Mouse (Mus musculus): ENCODE data around the gene Scn9a. TPM values are rescaled to one million over a fixed set of nuclear protein-coding genes. Genes with fewer than 3 reads are reported as not detected.

The Scn9a gene
- polyA plus RNA-seq, 1 experiment = 0.29 TPM

DNA sequence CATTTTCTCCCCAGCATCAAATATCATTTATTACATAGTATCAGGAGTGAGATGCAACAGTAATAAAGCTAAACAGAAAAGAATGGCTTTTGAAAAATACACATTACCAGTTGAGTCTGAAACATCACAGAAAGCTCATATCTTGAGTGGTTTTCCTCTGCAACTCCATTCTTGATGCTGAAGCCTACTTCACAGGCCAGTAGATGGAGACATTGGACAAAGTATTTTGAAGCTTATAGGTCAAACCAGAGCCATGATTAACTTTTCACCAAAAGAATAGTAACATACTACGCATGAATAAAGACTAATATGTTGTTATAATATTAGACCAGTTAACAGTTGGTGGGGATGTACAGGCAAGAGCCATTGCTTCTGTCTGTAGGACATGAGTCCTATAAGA is 172.3 kb downstream of the Scn9a start:
- TF ChIP-seq CEBPB (IDR thresholded peaks at IDR 0.05; ENCODE audit: low read depth) = no peak
- TF ChIP-seq CTCF (IDR thresholded peaks at IDR 0.05; ENCODE audit: control insufficient read depth, insufficient read depth, insufficient read length) = no peak
- no peak for TF ChIP-seq MAX (IDR thresholded peaks at IDR 0.05)
- TF ChIP-seq MYOD1 (IDR thresholded peaks at IDR 0.05; ENCODE audit: control insufficient read depth, insufficient read length, low read depth) = no peak
- TF ChIP-seq USF1 (IDR thresholded peaks at IDR 0.05; ENCODE audit: low read depth) = no peak
- TF ChIP-seq FOSL1 (IDR thresholded peaks at IDR 0.05; ENCODE audit: insufficient read depth, low read length, poor library complexity, severe bottlenecking) = no peak
- TF ChIP-seq MYOG (IDR thresholded peaks at IDR 0.05; ENCODE audit: control insufficient read depth, extremely low read depth, insufficient read length) = no peak
- H3K79me3 ChIP-seq (ENCODE audit: low read depth) = no peaks in the 10 kb centered on the region
- H3K36me3 ChIP-seq (ENCODE audit: control insufficient read depth, insufficient read depth) = no peaks in the 10 kb centered on the region
- H3K79me2 ChIP-seq (ENCODE audit: control insufficient read depth, insufficient read depth) = no peaks in the 10 kb centered on the region
- no peak overlapping the region for H3K4me3 ChIP-seq (ENCODE audit: insufficient read depth, poor library complexity, severe bottlenecking)
- H3ac ChIP-seq (ENCODE audit: control insufficient read depth, insufficient read length, low read depth) = no peak overlapping the region
- H3K27me3 ChIP-seq (ENCODE audit: control insufficient read depth, insufficient read depth, insufficient read length) = no peaks in the 10 kb centered on the region

DNA sequence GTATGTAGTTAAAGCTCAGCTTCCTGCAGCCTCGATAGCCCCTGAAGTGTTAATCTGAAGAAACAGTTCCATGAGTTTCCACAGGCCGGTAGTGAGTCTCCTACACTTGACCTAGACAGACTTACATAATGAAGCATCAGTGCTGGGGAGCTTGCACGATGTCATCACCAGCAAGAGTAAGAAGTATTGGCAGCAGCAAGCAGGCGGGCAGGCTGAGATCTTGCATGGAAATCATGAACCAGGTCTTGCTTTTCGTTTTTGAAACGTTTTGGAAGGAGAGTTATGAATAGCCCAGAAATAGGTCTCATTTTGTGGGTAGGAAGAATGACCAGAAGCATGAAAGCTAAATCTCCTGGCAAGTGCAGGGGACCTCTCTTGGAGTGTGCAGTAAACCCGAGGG is 194.1 kb downstream of the Scn9a start, which contains the start of gene Scn1a:
Gene Scn1a, minus strand, starts transcription at position 130 of the 400 bp plus-strand sequence.
- Histone ChIP-seq H3K79me2 (ENCODE audit: control insufficient read depth, insufficient read depth) (no peaks in the 10 kb centered on the region), H3K79me3 (ENCODE audit: low read depth) (no peaks in the 10 kb centered on the region), H3ac (ENCODE audit: control insufficient read depth, insufficient read length, low read depth) (no peak within 1 kb of the TSS), H3K27me3 (ENCODE audit: control insufficient read depth, insufficient read depth, insufficient read length) (peaks cover 10% of the 10 kb centered on the region), H3K36me3 (ENCODE audit: control insufficient read depth, insufficient read depth) (no peaks in the 10 kb centered on the region), H3K4me3 (ENCODE audit: insufficient read depth, poor library complexity, severe bottlenecking) (no peak within 1 kb of the TSS)
- TF ChIP-seq USF1 (IDR thresholded peaks at IDR 0.05; ENCODE audit: low read depth) (no peak), FOSL1 (IDR thresholded peaks at IDR 0.05; ENCODE audit: insufficient read depth, low read length, poor library complexity, severe bottlenecking) (no peak), MAX (IDR thresholded peaks at IDR 0.05) (no peak), CTCF (IDR thresholded peaks at IDR 0.05; ENCODE audit: control insufficient read depth, insufficient read depth, insufficient read length) (no peak), MYOD1 (IDR thresholded peaks at IDR 0.05; ENCODE audit: control insufficient read depth, insufficient read length, low read depth) (no peak), CEBPB (IDR thresholded peaks at IDR 0.05; ENCODE audit: low read depth) (no peak), MYOG (IDR thresholded peaks at IDR 0.05; ENCODE audit: control insufficient read depth, extremely low read depth, insufficient read length) (no peak)

DNA sequence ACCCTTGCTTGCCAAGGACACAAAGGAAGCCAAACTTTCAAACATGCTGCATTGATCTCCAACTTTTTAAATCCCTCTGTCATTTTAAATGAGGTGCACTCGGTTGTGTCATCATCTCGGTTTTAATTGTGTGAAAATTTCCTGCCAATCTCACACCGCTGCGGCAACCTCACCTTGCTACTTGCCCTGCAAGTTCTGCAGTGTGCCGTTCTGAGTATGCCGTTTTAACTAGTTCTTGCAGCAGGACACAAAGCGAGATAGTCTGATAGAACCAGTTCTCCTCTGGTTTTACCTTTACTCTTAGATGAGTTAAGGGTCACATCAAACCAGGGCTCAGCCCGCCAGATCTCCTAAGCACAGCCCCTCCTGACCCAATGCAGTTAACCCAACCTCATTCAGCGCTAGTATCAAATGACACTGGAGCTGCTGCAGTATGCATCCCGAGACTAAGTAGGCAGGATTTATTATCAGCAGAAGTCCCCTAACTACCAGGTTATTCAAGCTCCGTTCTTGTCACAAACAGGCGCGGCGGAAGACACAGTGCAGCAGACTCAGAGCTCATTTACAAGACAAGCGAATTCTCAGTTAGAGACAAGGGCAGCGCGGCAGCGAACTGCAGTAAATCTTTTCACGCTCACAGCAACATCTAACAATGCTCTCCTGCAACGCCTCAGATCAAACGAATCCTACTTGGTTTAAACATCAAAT is 194.8 kb downstream of the Scn9a start:
- H3K79me2 ChIP-seq (ENCODE audit: control insufficient read depth, insufficient read depth) = no peaks in the 10 kb centered on the region
- H3K79me3 ChIP-seq (ENCODE audit: low read depth) = no peaks in the 10 kb centered on the region
- H3K27me3 ChIP-seq (ENCODE audit: control insufficient read depth, insufficient read depth, insufficient read length) = peaks cover 10% of the 10 kb centered on the region
- no peaks in the 10 kb centered on the region for H3K36me3 ChIP-seq (ENCODE audit: control insufficient read depth, insufficient read depth)
- H3ac ChIP-seq (ENCODE audit: control insufficient read depth, insufficient read length, low read depth) = no peak overlapping the region
- no peak for TF ChIP-seq MYOG (IDR thresholded peaks at IDR 0.05; ENCODE audit: control insufficient read depth, extremely low read depth, insufficient read length)
- TF ChIP-seq USF1 (IDR thresholded peaks at IDR 0.05; ENCODE audit: low read depth) = no peak
- TF ChIP-seq MYOD1 (IDR thresholded peaks at IDR 0.05; ENCODE audit: control insufficient read depth, insufficient read length, low read depth) = no peak
- no peak for TF ChIP-seq MAX (IDR thresholded peaks at IDR 0.05)
- no peak for TF ChIP-seq FOSL1 (IDR thresholded peaks at IDR 0.05; ENCODE audit: insufficient read depth, low read length, poor library complexity, severe bottlenecking)
- TF ChIP-seq CEBPB (IDR thresholded peaks at IDR 0.05; ENCODE audit: low read depth) = no peak
- TF ChIP-seq CTCF (IDR thresholded peaks at IDR 0.05; ENCODE audit: control insufficient read depth, insufficient read depth, insufficient read length) = no peak
- no peak overlapping the region for H3K4me3 ChIP-seq (ENCODE audit: insufficient read depth, poor library complexity, severe bottlenecking)

DNA sequence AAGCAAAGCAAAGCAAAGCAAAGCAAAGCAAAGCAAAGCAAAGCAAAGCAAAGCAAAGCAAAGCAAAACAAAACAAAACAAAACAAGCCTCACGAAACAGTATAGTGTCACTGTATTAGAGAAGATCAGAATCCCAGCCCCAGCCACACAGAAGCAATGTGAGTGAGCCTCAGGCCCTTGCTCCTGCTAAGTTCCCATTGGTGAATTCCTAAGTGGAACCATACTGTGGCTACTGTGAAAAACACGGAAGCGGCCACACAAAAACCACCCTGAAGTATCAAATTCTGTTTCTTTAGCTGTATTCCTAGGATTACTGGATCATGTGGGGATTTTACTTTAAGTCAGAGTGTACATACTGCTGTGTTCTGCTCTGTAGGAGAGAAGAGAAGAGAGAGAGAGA is 198.5 kb downstream of the Scn9a start:
- peaks cover 10% of the 10 kb centered on the region for H3K27me3 ChIP-seq (ENCODE audit: control insufficient read depth, insufficient read depth, insufficient read length)

More for the DNA sequence above, 198.5 kb downstream of the Scn9a start:
- Histone ChIP-seq H3K4me3 (ENCODE audit: insufficient read depth, poor library complexity, severe bottlenecking) (no peak overlapping the region), H3K79me3 (ENCODE audit: low read depth) (no peaks in the 10 kb centered on the region), H3K36me3 (ENCODE audit: control insufficient read depth, insufficient read depth) (no peaks in the 10 kb centered on the region), H3K79me2 (ENCODE audit: control insufficient read depth, insufficient read depth) (no peaks in the 10 kb centered on the region), H3ac (ENCODE audit: control insufficient read depth, insufficient read length, low read depth) (no peak overlapping the region)
- TF ChIP-seq CEBPB (IDR thresholded peaks at IDR 0.05; ENCODE audit: low read depth) = no peak
- no peak for TF ChIP-seq CTCF (IDR thresholded peaks at IDR 0.05; ENCODE audit: control insufficient read depth, insufficient read depth, insufficient read length)
- TF ChIP-seq MAX (IDR thresholded peaks at IDR 0.05) = no peak
- no peak for TF ChIP-seq MYOG (IDR thresholded peaks at IDR 0.05; ENCODE audit: control insufficient read depth, extremely low read depth, insufficient read length)
- TF ChIP-seq USF1 (IDR thresholded peaks at IDR 0.05; ENCODE audit: low read depth) = no peak
- no peak for TF ChIP-seq FOSL1 (IDR thresholded peaks at IDR 0.05; ENCODE audit: insufficient read depth, low read length, poor library complexity, severe bottlenecking)
- no peak for TF ChIP-seq MYOD1 (IDR thresholded peaks at IDR 0.05; ENCODE audit: control insufficient read depth, insufficient read length, low read depth)

Other genes starting within 250 kb of the Scn9a start
- not detected for gene Scn1a, start 194.1 kb downstream of the Scn9a start, polyA plus RNA-seq (2012; fragmentation: generic; extraction: Trizol)
- 0.02 TPM for gene Scn7a, start 150.0 kb upstream of the Scn9a start, polyA plus RNA-seq (2012; fragmentation: generic; extraction: Trizol)

Data from C2C12 (cell line).